Mouse (Mus musculus): Measurements from ENCODE around the gene U2surp.

- no peak for TF ChIP-seq CTCF (conservative IDR thresholded peaks at IDR 0.05; ENCODE audit: insufficient read depth, insufficient read length, low read depth, low read length)
- no peak for TF ChIP-seq POLR2A (IDR thresholded peaks at IDR 0.05; ENCODE audit: low read depth, low read length)
Observed at GRCm38 (mm10) chr9:95539176-95539800, 27.5 kb upstream of the U2surp start.
